Mouse (Mus musculus) thymus, postnatal 25 days (tissue): ENCODE data around the gene Syt17.
A peak's percentile ranks its signal among the peaks of the same experiment; 100 is the strongest.

Experiments used
- DNase-seq: peaks from one replicate; pipeline ENCODE4 v3.0.0; 2022

Gene Syt17

GRCm38 (mm10) chr7:118462818-118463762, 15.1 kb upstream of the Syt17 start:
- no peak for DNase-seq

- DNase-seq = no peak
These were observed 13.5 kb upstream of the Syt17 start for GRCm38 (mm10) chr7:118461400-118462136.

GRCm38 (mm10) chr7:118453722-118454121, 5.7 kb upstream of the Syt17 start:
- no peak for DNase-seq

- DNase-seq = no peak
These were observed 4.9 kb upstream of the Syt17 start for GRCm38 (mm10) chr7:118452940-118453339.

- no peak for DNase-seq
These were observed 510 bp downstream of the Syt17 start for GRCm38 (mm10) chr7:118447291-118448133.

- DNase-seq = no peak
These were observed 4.0 kb downstream of the Syt17 start for GRCm38 (mm10) chr7:118443895-118444485.

GRCm38 (mm10) chr7:118443371-118443770, 4.7 kb downstream of the Syt17 start:
- DNase-seq = no peak

GRCm38 (mm10) chr7:118441535-118441934, 6.5 kb downstream of the Syt17 start:
- DNase-seq = no peak

- DNase-seq = peak; percentile 19
These were observed 10.8 kb downstream of the Syt17 start for GRCm38 (mm10) chr7:118437101-118437802.

GRCm38 (mm10) chr7:118428937-118429336, 19.1 kb downstream of the Syt17 start:
- no peak for DNase-seq

GRCm38 (mm10) chr7:118419491-118420180, 28.4 kb downstream of the Syt17 start:
- no peak for DNase-seq

GRCm38 (mm10) chr7:118414183-118414582, 33.8 kb downstream of the Syt17 start:
- DNase-seq = no peak

- no peak for DNase-seq
These were observed 36.1 kb downstream of the Syt17 start for GRCm38 (mm10) chr7:118411877-118412276.

- DNase-seq = no peak
These were observed 38.6 kb downstream of the Syt17 start for GRCm38 (mm10) chr7:118409421-118409820.

GRCm38 (mm10) chr7:118405251-118405650, 42.8 kb downstream of the Syt17 start:
- no peak for DNase-seq

- no peak for DNase-seq
These were observed 45.4 kb downstream of the Syt17 start for GRCm38 (mm10) chr7:118402576-118403022.

GRCm38 (mm10) chr7:118401949-118402348, 46.1 kb downstream of the Syt17 start:
- no peak for DNase-seq

- no peak for DNase-seq
These were observed 48.3 kb downstream of the Syt17 start for GRCm38 (mm10) chr7:118399764-118400163.

GRCm38 (mm10) chr7:118390705-118391104, 57.3 kb downstream of the Syt17 start:
- no peak for DNase-seq

- no peak for DNase-seq
These were observed 67.0 kb downstream of the Syt17 start for GRCm38 (mm10) chr7:118380996-118381395.

- DNase-seq = no peak
These were observed 68.0 kb downstream of the Syt17 start for GRCm38 (mm10) chr7:118380056-118380455.
